Mouse (Mus musculus) heart, postnatal 25 days (tissue): ENCODE measurements at regions not wholly inside any gene's neighbourhood (a gene's known extent, or its start where the extent isn't known, plus 50 kb on each side); places are given as distances from the start of the nearest gene placed in this dataset.
A peak's percentile ranks its signal among the peaks of the same experiment; 100 is the strongest.

Source experiments
- DNase-seq: peaks from one replicate; pipeline ENCODE4 v3.0.0; 2022; ENCODE audit warnings: low spot score
- intact Hi-C: fragments of 180-260 bp; cut with DNase I; formaldehyde crosslinking; loops from one replicate; pipeline ENCODE4 v1.15.1; 2025

- intact Hi-C loops: no loop called here
- DNase-seq: no peak
Measured at GRCm38 (mm10) chr13:16645311-16645710, 633.7 kb downstream of the Inhba start.

GRCm38 (mm10) chr13:16646056-16646455, 634.4 kb downstream of the Inhba start:
- intact Hi-C loops: no loop called here
- DNase-seq: no peak

GRCm38 (mm10) chr13:16646649-16647048, 635.0 kb downstream of the Inhba start:
- intact Hi-C loops: no loop called here
- DNase-seq: no peak

GRCm38 (mm10) chr13:16656110-16656509, 644.5 kb downstream of the Inhba start:
- intact Hi-C loops: no loop called here
- no peak for DNase-seq

GRCm38 (mm10) chr13:16659894-16660293, 648.2 kb downstream of the Inhba start:
- no peak for DNase-seq
- intact Hi-C loops: no loop called here

GRCm38 (mm10) chr13:16668652-16669051, 657.0 kb downstream of the Inhba start:
- intact Hi-C loops: no loop called here
- no peak for DNase-seq

GRCm38 (mm10) chr13:16669281-16669680, 657.6 kb downstream of the Inhba start:
- intact Hi-C loops: no loop called here
- DNase-seq: no peak

GRCm38 (mm10) chr13:16670047-16670733, 658.5 kb downstream of the Inhba start:
- DNase-seq: no peak
- intact Hi-C loops: no loop called here

GRCm38 (mm10) chr13:16670736-16671135, 659.1 kb downstream of the Inhba start:
- intact Hi-C loops: no loop called here
- no peak for DNase-seq

GRCm38 (mm10) chr13:16676873-16677272, 665.2 kb downstream of the Inhba start:
- no peak for DNase-seq
- intact Hi-C loops: no loop called here

- no peak for DNase-seq
- intact Hi-C loops: no loop called here
Measured at GRCm38 (mm10) chr13:16678246-16679024, 666.8 kb downstream of the Inhba start.

GRCm38 (mm10) chr13:16694201-16694600, 682.5 kb downstream of the Inhba start:
- intact Hi-C loops: no loop called here
- DNase-seq: no peak

- intact Hi-C loops: no loop called here
- no peak for DNase-seq
Measured at GRCm38 (mm10) chr13:16700934-16701333, 689.3 kb downstream of the Inhba start.

GRCm38 (mm10) chr13:16702138-16702537, 690.5 kb downstream of the Inhba start:
- intact Hi-C loops: no loop called here
- no peak for DNase-seq

GRCm38 (mm10) chr13:16705217-16706104, 693.8 kb downstream of the Inhba start:
- intact Hi-C loops: no loop called here
- no peak for DNase-seq

- no peak for DNase-seq
- intact Hi-C loops: no loop called here
Measured at GRCm38 (mm10) chr13:16706105-16706442, 694.4 kb downstream of the Inhba start.

GRCm38 (mm10) chr13:16715296-16715960, 703.8 kb downstream of the Inhba start:
- intact Hi-C loops: loop anchor here (5.0 kb wide), 1 partner anchor 47 kb away; no protein-coding TSS in a partner anchor
- DNase-seq: peak; percentile 24

- no peak for DNase-seq
- intact Hi-C loops: loop anchor here (5.0 kb wide), 1 partner anchor 46 kb away; no protein-coding TSS in a partner anchor
Measured at GRCm38 (mm10) chr13:16716340-16716739, 704.7 kb downstream of the Inhba start.

GRCm38 (mm10) chr13:16716796-16717749, 705.4 kb downstream of the Inhba start:
- intact Hi-C loops: loop anchor here (5.0 kb wide), 1 partner anchor 45 kb away; no protein-coding TSS in a partner anchor
- DNase-seq: no peak
